Mouse (Mus musculus) right cerebral cortex, postnatal 10 days (tissue): ENCODE data around the gene Sipa1l3.

ENCODE experiments used
- DNase-seq, 2 experiments: peaks; one replicate each; pipeline ENCODE4 v3.0.0; 2021; ENCODE audit warnings: low spot score in 2 of 2

Gene Sipa1l3

GRCm38 (mm10) chr7:29446156-29446555, 72.3 kb downstream of the Sipa1l3 start:
- no peak for DNase-seq

- no peak for DNase-seq
These were observed 73.9 kb downstream of the Sipa1l3 start for GRCm38 (mm10) chr7:29444527-29444926.

GRCm38 (mm10) chr7:29444070-29444469, 74.4 kb downstream of the Sipa1l3 start:
- DNase-seq, result no peak

- peak; percentile 48 to 70 for DNase-seq
These were observed 76.6 kb downstream of the Sipa1l3 start for GRCm38 (mm10) chr7:29441793-29442192.

- DNase-seq, result no peak
These were observed 77.3 kb downstream of the Sipa1l3 start for GRCm38 (mm10) chr7:29441151-29441550.

- no peak for DNase-seq
These were observed 79.7 kb downstream of the Sipa1l3 start for GRCm38 (mm10) chr7:29438655-29439282.

GRCm38 (mm10) chr7:29438204-29438603, 80.2 kb downstream of the Sipa1l3 start:
- no peak for DNase-seq

GRCm38 (mm10) chr7:29437072-29437471, 81.4 kb downstream of the Sipa1l3 start:
- no peak for DNase-seq

GRCm38 (mm10) chr7:29434313-29435035, 84.0 kb downstream of the Sipa1l3 start:
- no peak for DNase-seq

- DNase-seq, result no peak
These were observed 84.7 kb downstream of the Sipa1l3 start for GRCm38 (mm10) chr7:29433725-29434124.

- DNase-seq, result no peak
These were observed 85.4 kb downstream of the Sipa1l3 start for GRCm38 (mm10) chr7:29432947-29433553.

GRCm38 (mm10) chr7:29432180-29432946, 86.1 kb downstream of the Sipa1l3 start:
- no peak for DNase-seq

GRCm38 (mm10) chr7:29430739-29431211, 87.7 kb downstream of the Sipa1l3 start:
- no peak for DNase-seq

- no peak for DNase-seq
These were observed 92.4 kb downstream of the Sipa1l3 start for GRCm38 (mm10) chr7:29426056-29426455.

- peak; percentile 48 to 61 for DNase-seq
These were observed 93.0 kb downstream of the Sipa1l3 start for GRCm38 (mm10) chr7:29425413-29425827.

- DNase-seq, result no peak
These were observed 93.8 kb downstream of the Sipa1l3 start for GRCm38 (mm10) chr7:29424690-29425089.

- no peak for DNase-seq
These were observed 96.6 kb downstream of the Sipa1l3 start for GRCm38 (mm10) chr7:29421909-29422244.

GRCm38 (mm10) chr7:29421240-29421908, 97.1 kb downstream of the Sipa1l3 start:
- DNase-seq, result peak in 1 of 2 experiments; percentile 55

GRCm38 (mm10) chr7:29419836-29420235, 98.6 kb downstream of the Sipa1l3 start:
- no peak for DNase-seq

GRCm38 (mm10) chr7:29418231-29418630, 100.2 kb downstream of the Sipa1l3 start:
- no peak for DNase-seq

GRCm38 (mm10) chr7:29417332-29418069, 100.9 kb downstream of the Sipa1l3 start:
- no peak for DNase-seq
